Mouse (Mus musculus) thymus, postnatal 0 days (tissue): Measurements from ENCODE around the gene App. TPM values are rescaled to one million over a fixed set of nuclear protein-coding genes. Genes with fewer than 3 reads are reported as not detected.

ENCODE experiments used
- DNase-seq: peaks from one replicate; pipeline ENCODE4 v3.0.0-alpha.2; 2015; ENCODE audit warnings: low spot score
- polyA plus RNA-seq: library from polyadenylated mRNA; unstranded; fragments of >200 nt; fragmentation: Nextera tagmentation; extraction: Ambion mirVana; gene quantifications from 2 replicates; pipeline ENCODE4 v1.2.1, GENCODE M21; 2015

App gene
- polyA plus RNA-seq, 1 experiment from 2014 or later, result 37.1 TPM

DNA sequence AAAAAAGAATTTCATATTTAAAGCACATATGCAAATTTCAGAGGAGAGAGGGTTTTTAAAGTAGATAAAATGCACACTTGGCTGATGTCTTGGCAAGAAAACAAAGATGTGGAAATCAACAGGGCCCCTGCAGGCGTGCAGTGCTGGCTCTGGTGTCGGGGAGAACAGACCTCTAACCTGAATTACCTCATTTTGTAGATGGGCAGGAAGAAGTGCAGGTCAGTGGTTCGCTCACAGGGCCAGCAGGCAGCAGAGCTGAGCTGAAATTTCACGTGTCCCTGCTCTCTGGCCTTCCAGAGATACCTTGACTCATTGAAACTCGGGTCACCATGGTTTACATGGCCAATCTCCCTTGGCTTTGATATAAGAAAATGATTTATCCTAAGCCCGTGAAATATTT is 87.7 kb downstream of the App start:
- no peak for DNase-seq

DNA sequence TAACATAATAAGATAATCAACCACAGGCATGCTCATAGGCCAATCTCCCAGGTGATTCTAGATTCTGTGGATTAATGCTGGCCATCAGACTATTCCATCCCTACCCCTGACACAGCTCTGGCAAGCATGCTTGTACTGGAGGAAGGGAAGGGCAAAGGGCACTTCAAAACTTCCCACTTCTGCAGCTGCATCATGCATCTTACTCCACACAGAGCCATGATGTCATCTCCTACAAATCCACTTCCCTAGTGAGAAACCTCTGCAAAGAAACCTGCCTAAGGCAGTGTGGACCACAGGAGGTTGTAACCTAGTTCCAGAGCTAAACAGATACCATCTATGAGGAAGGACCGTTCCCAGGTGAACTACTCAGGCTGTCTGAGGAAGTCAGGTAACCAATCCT is 89.4 kb downstream of the App start:
- no peak for DNase-seq

DNA sequence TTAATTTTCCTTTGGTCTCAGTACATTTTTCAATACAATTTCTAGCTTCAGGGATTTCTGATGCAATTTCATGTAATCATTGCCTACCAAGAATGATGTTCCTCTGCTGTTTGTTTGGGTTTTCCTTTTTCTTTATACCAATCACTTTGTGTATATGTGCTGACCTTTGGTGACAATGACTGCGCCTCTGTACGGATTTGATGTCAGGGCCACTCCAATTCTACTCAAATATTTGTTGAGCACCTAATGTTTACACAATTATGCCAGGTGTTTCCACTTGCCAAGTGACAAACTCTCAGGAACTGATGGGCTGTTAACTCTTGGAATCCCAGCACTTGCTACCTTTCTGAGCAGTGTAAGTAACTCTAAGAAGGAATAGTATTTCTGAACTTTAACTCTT is 98.2 kb downstream of the App start:
- DNase-seq, result no peak

DNA sequence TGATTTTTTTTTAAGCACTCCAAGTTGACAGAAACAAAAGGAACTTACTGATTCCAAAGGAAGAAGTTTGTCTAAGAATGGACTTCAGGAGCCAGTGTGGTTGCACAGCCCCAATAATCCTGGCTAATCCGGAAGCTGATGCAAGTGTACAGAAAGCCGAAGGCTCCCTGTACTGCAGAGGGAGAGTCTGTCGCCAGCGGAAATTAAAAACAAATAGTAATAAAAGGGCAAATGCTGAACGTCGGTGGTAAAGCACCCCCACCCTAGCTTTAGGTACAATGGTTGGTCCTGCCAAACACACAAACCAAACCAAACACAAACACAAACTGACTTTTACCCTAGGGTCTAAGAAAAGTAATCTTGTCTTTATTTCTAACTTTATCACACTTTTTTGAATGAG is 98.7 kb downstream of the App start:
- no peak for DNase-seq

DNA sequence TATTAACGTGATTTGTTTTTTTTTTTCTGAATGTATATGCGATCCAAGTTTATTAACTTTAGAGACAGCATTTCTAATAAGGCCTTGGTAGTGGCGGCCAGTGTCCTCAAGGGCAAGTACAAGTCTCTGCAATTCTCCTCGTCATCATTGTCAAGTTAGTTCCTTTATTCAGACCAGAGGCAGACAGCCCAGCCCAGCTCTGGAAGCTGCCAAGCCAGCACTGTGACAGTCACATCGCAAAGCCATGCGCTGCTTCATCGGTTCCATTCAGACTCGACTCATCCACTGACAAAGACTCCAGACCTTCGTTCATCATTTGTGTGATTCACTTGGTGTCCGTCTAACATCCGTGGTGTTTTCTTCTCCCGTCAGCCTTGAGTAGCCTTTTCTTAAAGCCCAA is 100.9 kb downstream of the App start:
- no peak for DNase-seq

DNA sequence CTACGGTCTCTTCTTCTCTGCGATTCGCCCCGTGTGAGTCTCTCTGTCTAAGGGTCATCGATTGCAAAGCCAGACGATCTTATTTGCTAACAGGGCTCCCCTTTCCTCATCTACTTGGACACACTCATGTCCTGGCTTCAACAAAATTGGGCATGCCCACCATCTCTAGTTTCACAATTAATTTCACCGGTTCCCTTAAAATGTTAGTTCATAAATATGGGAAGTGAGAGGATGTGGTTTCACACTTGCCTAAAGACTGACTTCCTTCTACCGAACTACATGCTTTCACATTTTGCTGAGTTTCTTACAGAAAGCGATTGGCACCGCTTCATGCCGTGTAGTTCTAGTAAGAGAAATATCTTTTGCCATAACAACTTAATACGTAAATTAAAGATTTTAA is 101.8 kb downstream of the App start:
- no peak for DNase-seq

DNA sequence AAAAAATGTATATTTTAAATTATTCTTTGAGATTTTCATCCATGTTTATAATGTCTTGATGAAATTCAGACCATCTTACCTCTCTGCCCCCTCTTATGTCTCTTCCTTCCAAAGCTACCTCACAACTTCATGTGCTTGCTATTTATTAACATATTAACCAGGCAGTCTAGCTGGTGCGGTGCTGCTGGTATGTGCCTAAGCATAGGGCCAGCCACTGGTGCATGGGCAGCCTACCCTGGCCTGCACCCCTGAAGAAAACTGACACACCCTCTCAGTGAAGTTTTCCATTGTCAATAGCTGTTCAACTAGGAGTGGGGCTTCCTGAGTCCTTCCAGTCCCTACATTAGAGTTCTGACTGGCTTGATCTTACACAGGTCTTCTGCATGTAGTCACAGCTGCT is 102.3 kb downstream of the App start:
- DNase-seq, result no peak

DNA sequence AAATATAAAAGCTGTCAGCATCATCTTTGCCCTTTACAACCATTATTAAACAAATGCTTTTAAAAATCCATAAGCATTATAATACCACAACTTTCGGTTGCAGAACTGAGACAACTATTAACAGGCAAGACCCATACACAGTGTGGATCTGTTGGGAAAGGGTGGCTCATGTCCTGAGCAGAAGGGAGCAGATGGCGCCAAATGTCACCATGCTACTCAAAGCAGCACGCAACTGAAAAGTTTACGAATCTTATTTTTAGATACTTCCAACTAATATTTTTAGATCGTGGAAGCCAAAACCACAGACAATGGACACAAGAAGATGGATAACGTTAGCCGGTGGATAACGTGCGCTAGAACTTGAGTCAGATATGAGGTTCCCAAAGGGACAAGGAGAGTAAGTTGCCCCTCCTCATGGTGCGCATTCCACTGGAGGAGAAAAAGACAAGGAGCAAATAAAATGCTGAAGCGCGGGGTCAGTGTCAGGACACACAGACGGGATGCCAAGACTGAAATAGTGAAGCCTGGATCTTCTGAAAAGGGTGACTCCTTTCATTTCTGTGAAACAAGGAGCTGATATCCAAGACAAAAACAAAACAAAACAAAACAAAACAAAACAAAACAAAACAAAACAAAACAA is 106.2 kb downstream of the App start:
- DNase-seq, result no peak

DNA sequence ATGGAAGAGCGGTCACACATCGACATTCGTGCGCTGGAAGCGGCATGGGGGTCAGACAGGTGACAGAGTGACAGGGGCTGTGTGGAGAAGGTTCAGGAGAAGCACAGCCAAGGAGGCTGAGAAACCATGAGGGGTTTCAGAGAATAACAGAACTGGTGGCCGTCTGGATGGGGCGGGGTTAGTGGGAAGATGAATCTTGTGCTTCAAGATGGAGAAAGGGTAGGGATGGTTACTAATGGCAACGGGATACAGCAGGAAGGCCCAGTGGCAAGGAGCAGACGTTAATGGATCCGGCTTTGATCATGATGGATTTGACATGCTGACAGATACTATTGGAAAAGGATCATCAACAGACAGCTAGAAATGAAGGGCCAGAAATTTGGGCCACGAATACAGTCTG is 107.3 kb downstream of the App start:
- DNase-seq, result no peak

DNA sequence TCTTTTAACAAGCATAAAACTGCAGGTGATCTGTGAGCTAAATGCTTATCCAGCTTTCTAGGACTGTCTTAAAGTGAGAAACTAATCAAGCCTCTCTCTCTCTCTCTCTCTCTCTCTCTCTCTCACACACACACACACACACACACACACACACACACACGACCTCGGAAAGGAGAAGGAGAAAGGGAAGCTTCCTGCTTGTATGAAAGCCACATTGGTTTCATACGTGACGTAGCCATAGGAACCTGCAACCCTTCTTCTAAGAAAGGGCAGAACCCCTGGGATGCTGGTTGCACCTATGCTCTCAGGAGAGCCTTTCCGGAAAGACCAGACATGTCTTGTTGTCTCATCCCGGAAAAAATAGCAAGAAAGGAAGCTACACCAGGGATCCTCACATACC is 108.8 kb downstream of the App start:
- DNase-seq, result no peak

DNA sequence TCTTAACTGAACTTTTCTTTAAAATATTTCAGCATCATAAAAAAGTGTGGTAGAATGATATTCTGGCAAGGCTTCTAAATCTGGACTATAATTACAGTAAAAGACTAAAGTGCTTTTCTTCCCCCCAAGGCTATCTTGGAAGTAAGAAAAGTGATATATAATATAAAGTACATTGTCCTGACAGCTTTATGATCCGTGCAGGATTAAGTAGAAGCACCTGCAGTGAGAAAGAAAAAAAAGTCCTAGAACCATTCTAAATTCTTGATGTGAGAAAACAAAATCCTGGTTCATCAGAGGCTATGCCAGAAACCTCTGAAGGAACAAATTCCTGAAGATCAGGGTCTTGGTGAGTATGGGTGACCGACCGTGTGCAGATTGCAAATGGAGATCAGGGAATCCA is 110.8 kb downstream of the App start:
- DNase-seq, result no peak

DNA sequence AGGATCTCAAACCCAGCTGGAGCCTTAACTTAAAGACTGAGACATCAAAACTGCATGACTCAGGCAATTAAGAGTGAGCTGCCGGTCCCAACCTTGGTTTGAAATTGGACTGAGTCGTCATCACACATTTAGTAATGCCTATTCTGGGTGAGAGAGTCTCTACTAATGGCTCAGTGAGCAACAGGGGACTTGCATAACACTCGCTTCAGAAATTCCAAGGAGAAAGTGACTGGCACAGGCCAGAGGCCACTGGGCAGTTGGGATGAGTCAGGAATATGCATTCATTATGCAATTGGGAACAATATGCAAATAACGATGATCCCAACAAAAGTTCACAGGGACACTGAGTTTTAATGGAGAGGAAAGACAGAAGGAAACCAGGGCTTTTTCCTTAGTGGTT is 111.8 kb downstream of the App start:
- DNase-seq, result no peak

DNA sequence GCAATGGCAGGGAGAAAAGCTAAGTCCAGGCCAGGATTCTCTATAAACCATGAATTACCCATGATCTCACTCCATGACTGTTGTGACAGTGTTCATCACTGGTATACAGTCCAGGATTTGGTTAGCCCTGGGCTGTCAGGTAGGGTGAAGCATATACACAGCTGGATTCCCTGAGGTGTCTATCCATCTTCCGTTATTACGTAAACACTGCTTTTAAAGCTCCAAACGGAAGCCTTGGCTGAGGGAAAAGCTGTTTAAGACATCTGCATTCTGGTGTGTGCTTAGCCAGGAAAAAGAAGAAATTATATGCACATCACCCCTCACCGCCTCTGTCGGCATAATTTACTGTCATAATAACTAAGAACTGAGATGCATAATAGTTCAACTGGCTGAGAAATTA is 115.4 kb downstream of the App start:
- no peak for DNase-seq

DNA sequence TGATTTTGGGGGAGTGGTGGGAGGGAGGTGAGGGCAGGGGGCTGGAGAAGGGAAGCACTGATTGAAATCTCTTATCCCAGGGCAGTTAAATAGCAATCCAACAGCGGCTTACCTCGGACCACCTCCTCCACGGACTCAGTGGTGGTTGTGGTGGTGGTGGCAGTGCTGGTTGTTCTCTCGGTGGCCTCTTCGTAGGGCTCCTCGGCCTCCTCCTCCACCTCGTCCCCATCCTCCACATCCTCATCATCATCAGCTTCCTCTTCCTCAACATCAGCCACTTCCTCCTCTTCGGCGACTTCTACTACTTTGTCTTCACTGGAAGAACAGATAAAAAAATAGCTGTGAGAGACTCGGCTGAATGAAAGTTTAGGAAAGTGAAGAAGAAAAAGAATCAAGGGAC is 117.4 kb downstream of the App start:
- DNase-seq, result no peak

DNA sequence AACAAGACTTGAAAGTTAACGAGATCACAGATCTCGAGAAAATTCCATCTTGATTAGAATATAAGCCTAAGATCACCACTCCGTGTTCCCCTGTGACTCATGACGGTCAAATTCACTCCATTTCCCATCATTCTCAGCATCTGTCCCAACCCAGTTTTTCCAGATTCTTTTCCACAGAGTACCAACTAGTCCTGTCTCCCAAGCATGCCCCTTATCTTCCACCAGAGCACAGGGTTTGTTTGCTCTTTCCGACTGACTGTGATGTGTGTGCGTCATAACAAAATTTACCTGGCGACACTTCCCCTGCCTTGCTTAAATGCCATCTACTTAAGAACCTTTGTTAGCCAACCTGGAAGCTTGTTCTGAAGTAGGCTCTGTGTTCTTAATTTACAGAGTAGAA is 119.6 kb downstream of the App start:
- DNase-seq, result no peak

DNA sequence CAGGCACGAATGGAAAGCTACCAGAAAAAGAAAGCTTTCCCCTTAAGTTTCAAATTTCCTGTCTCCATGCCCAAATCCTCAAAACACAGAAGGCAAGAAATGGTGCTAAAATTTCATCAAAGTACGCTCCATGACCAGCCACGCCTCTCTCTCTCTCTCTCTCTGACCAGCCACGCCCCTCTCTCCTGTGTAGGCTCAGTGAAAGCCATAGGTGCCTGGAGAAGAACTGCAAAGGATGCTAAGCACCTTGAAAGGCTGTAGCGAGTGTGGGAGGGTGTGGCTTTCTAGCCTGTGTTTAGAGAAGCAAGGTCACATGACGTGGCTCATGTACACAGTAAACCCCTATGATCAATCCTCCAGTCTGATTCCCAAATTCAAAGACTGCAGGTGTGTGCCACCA is 126.3 kb downstream of the App start:
- DNase-seq, result no peak

DNA sequence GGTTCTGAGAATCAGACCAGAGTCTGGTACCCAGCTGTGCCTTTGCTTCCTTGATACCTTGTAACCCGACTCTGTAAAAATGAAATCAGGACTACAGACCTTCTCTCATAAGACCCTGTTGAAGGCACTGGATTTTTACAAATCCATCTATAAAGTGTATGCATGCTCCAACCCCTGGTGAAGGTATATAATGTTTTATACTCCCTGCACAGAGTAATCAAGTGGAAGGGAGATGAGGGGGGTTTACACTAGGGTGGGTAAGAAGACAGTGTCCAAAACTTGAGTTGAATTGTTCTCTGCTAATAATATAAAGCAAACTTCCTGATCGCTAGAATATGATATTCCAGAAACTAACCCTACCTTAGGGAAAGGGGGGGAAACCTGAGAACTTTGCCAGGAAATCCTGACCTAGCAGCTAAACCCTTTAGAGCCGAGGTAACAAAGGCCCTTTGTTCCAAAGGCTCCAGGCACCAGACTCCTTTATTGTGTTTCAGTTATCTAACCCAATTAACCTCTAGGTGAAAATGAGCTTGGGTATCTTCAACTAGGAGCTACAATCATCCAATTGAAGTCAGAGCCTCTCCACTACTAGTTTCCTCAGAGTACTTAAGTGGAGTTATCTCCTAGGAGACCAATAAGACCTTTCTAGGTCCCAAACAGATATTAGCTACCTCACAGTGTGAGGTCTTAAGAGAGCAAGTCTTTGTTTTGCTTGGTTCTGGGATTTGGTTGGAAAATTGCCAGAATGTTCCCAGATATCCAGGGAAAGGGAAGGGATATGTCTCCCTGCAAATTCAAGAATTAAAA is 132.2 kb downstream of the App start:
- no peak for DNase-seq

DNA sequence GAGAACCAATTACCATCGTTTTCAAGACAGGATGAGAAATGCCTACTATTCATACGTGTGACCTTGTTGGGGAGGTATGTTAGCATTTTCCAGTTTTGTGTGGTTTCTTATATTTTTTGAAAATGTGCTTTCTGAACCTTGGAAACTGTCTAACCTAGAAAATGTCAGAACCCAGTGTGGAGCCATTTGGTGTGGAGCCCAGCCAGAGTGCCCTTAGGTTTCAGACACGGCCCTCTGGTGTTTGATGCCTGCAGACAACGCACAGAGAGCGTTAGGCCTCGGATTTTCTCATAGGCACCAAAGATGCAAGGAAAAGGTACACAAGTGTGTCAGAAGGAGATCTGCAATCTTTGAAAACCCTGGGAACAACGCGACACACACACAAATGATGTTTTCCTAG is 134.8 kb downstream of the App start:
- no peak for DNase-seq

DNA sequence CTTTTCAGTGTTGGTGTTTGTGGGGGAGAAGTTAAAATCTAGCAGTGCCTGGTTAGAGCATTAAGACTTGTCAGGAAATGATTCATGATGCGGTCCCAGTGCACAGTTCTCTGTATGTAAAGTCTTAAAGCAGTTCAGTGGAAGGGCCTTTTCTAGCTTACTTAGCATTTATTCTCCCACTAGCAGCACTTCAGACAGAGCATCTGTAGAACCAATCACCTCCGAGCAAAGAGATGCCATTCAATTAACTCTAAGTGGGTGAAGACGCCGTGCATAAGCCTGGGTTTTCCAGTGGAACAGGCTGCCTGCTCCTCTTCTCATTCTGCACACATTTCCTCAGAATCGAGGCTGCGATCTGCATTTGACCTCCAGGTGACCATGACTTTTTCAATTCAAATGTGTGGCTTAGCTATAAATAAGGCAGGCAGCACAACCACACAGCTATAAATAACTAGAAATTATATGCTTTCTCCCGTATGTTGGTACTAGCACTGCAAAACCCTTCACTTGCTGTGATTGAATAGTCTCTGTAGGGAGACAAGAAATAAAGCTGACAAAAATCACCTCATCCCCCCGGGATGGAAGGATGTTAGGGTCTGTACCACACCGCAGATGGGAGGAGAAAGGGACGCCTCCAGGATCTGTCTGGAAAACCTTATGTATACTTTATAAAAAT is 135.5 kb downstream of the App start:
- DNase-seq, result no peak

DNA sequence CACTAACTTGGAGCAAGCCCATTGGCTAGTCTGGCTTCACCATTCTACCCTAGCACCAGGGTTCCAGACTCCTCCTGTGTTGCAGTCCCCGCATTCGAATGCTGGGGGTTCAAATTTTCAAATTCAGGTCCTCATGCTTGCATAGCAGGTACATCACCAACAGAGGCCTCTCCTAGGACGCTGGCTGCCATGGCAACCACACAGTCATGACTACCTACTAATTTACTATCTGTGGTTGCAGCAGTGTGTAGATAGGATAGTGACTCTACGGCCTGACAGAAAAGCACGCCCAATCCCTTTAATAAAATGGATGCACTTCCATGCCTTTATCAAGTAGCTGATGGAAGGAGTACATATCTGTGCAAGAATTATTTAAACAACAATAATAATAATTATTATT is 137.8 kb downstream of the App start:
- no peak for DNase-seq

DNA sequence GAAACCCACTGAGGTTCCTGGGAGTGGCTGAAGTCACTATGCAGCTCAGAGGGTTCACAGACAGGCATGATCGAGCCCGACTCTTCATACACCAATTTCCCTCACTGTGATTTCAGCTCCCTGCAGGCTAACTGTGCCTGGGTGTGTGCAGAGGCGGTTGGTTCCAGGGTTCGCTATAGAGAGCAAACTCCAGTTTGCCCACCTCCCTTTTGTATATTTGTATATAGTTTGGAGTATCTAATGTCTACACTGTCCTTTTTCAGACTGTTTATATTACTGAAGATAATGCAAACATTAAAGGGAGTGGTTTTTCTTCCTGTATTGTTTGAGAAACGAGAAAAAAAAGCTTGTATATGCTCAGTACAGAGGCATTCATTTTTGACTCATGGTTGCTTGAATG is 139.8 kb downstream of the App start:
- DNase-seq, result no peak

DNA sequence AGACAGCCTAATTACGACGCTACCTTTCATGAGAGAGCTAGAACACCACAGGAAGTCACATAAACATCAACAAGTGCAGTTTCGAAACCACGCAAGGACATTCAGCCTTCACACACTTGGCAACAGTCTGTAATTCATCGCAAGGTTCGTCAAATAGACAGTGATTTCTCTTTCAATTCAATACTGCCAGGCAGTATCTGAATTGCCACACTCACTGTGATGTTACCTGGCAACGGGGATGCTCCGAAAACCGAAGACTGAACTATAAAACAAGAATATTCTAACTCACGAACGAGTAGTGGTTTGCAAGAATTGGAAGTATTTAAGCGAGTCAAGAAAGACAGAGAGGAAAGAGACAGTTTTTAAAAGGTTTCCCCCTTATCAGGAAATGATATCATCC is 142.8 kb downstream of the App start:
- no peak for DNase-seq

DNA sequence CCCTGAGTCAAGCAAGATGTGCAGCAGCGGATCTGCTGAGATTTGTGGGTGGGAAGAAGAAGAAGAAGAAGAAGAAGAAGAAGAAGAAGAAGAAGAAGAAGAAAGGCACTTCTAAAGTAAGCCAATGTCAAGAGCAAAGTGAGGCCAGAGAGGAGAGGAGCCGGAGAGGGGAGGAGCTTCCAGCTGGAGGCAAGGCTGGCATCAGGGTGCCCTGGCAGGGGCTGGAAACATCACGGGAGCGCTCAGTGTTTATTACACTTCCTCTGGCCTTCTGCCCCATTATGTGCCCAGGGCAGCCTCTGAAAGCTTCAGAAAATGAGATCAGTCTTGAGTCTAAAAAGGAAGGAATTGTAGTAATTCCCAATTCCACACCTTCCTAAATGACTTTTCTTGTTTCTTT is 145.2 kb downstream of the App start:
- DNase-seq, result no peak
